Comparison of ENCODE assay signal across 8 mouse cellular contexts in genomic region chr9:65909301-65909801, GRCm38 (mm10). TPM values are rescaled to one million over a fixed set of nuclear protein-coding genes. Genes with fewer than 3 reads are reported as not detected.
DNase-seq lines count a peak whose midpoint lies in the region; ATAC-seq and TF ChIP-seq lines count a peak whose summit lies in the region.

No protein-coding gene starts in this region.

- H3K9ac ChIP-seq in intestine, embryonic 14.5 days (ENCODE audit: low read length), result peak overlapping the region; percentile 80
- peak overlapping the region; percentile 79 for H3K9ac ChIP-seq in limb, embryonic 13.5 days
- peak overlapping the region; percentile 78 for H3K9ac ChIP-seq in midbrain, embryonic 14.5 days (replicated peaks; ENCODE audit: low read length)

- peaks cover 11% of the 10 kb centered on the region; the same call in 1 of the 2 replicates for H3K36me3 ChIP-seq in intestine, embryonic 14.5 days (ENCODE audit: control insufficient read depth, insufficient read depth, low read length)
- H3K36me3 ChIP-seq in limb, embryonic 13.5 days, result peaks cover 9% of the 10 kb centered on the region
- no peaks in the 10 kb centered on the region for H3K36me3 ChIP-seq in midbrain, embryonic 14.5 days (ENCODE audit: control insufficient read depth, insufficient read depth, low read length)

- TF ChIP-seq CTCF in cerebellum, adult 2 months (IDR thresholded peaks at IDR 0.05; ENCODE audit: borderline replicate concordance, insufficient read depth, low read depth, low read length), result no peak

- H3K4me2 ChIP-seq in intestine, embryonic 14.5 days (ENCODE audit: low read length), result peak overlapping the region; percentile 91
- peak overlapping the region; percentile 85 for H3K4me2 ChIP-seq in limb, embryonic 13.5 days (replicated peaks)
- peak overlapping the region; percentile 73 for H3K4me2 ChIP-seq in midbrain, embryonic 14.5 days (ENCODE audit: low read length)

- TF ChIP-seq POLR2A in cerebellum, adult 2 months (IDR thresholded peaks at IDR 0.05; ENCODE audit: borderline replicate concordance, insufficient read depth, low read length), result no peak

- no peak for DNase-seq in cerebellum, adult 8-10 months
- DNase-seq in cerebellum, adult 2 months, result peak; percentile 72 to 78
- DNase-seq in forelimb bud, embryonic 11.5 days (ENCODE audit: low read depth, low spot score), result peak; percentile 42
- peak; percentile 84 for DNase-seq in intestine, embryonic 14.5 days (ENCODE audit: low spot score)
- DNase-seq in midbrain, embryonic 14.5 days, result peak; percentile 47
- peak; percentile 40 to 76 for DNase-seq in spleen, postnatal 4 days (ENCODE audit: low spot score in 2 of 2)

- H3K27me3 ChIP-seq in cerebellum, adult 2 months (ENCODE audit: control insufficient read depth, insufficient read depth, low read length), result no peaks in the 10 kb centered on the region
- no peaks in the 10 kb centered on the region for H3K27me3 ChIP-seq in intestine, embryonic 14.5 days (replicated peaks; ENCODE audit: control insufficient read depth, insufficient read depth, low read length)
- no peaks in the 10 kb centered on the region for H3K27me3 ChIP-seq in limb, embryonic 13.5 days
- no peaks in the 10 kb centered on the region for H3K27me3 ChIP-seq in midbrain, embryonic 14.5 days (ENCODE audit: control insufficient read depth, insufficient read depth, low read length)

- under 1% methylated on average over 34 of the region's 34 CpGs for WGBS in cerebellum, adult 2 months
- under 1% methylated on average over 34 of the region's 34 CpGs for WGBS in intestine, embryonic 14.5 days
- WGBS in limb, embryonic 13.5 days, result 0% methylated on average over 26 of the region's 34 CpGs
- under 1% methylated on average over 33 of the region's 34 CpGs for WGBS in midbrain, embryonic 14.5 days

- H3K4me3 ChIP-seq in cerebellum, adult 2 months (replicated peaks; ENCODE audit: insufficient read depth, low read depth, low read length), result peak overlapping the region; percentile 93
- peak overlapping the region; percentile 79 for H3K4me3 ChIP-seq in intestine, embryonic 14.5 days (ENCODE audit: low read depth, low read length)
- H3K4me3 ChIP-seq in limb, embryonic 13.5 days, result peak overlapping the region; percentile 80
- H3K4me3 ChIP-seq in midbrain, embryonic 14.5 days (replicated peaks; ENCODE audit: low read depth, low read length), result peak overlapping the region; percentile 85

- peak; percentile 10; the same call in 1 of the 2 replicates for ATAC-seq in cerebellum, adult (ENCODE audit: insufficient number of reproducible peaks, low FRiP score, low TSS enrichment)
- no peak; the same call in 1 of the 2 replicates for ATAC-seq in intestine, embryonic 14.5 days (replicated peaks; ENCODE audit: low FRiP score, low TSS enrichment, low read depth)
- ATAC-seq in limb, embryonic 13.5 days (ENCODE audit: low FRiP score, low read depth), result peak; percentile 13
- ATAC-seq in midbrain, embryonic 14.5 days (ENCODE audit: low FRiP score, low TSS enrichment), result peak; percentile 18

- H3K9me3 ChIP-seq in intestine, embryonic 14.5 days (ENCODE audit: control insufficient read depth, low read length), result no peaks in the 10 kb centered on the region
- H3K9me3 ChIP-seq in limb, embryonic 13.5 days, result no peaks in the 10 kb centered on the region
- no peaks in the 10 kb centered on the region for H3K9me3 ChIP-seq in midbrain, embryonic 14.5 days (ENCODE audit: control insufficient read depth, low read length)

- peak overlapping the region; percentile 64 for H3K27ac ChIP-seq in cerebellum, adult 2 months (ENCODE audit: insufficient read depth, low read length)
- H3K27ac ChIP-seq in intestine, embryonic 14.5 days (ENCODE audit: low read depth), result peak overlapping the region; percentile 83
- peak overlapping the region; percentile 93 for H3K27ac ChIP-seq in limb, embryonic 13.5 days
- H3K27ac ChIP-seq in midbrain, embryonic 14.5 days (replicated peaks; ENCODE audit: low read depth, low read length), result peak overlapping the region; percentile 87

- no peaks in the 10 kb centered on the region; the same call in 1 of the 2 replicates for H3K4me1 ChIP-seq in cerebellum, adult 2 months (ENCODE audit: control insufficient read depth, insufficient read depth, low read length)
- H3K4me1 ChIP-seq in intestine, embryonic 14.5 days (replicated peaks; ENCODE audit: control insufficient read depth, insufficient read depth, low read length), result peaks cover 7% of the 10 kb centered on the region; the same call in 1 of the 2 replicates
- H3K4me1 ChIP-seq in limb, embryonic 13.5 days, result peaks cover 15% of the 10 kb centered on the region
- H3K4me1 ChIP-seq in midbrain, embryonic 14.5 days (ENCODE audit: control insufficient read depth, insufficient read depth, low read length), result peaks cover 12% of the 10 kb centered on the region; the same call in 1 of the 2 replicates

RNA-seq across cellular contexts. Expression of gene Csnk1g1, which starts 0.6 kb away (rescaled TPM):
- 21.9 and 25.4 TPM in 2 replicates for polyA plus RNA-seq in cerebellum, adult 2 months (2012; rRNA removed)
- polyA plus RNA-seq in intestine, embryonic 14.5 days (2014; fragmentation: Nextera tagmentation; extraction: Ambion mirVana), result 17.9 and 18.6 TPM in 2 replicates
- 18.6 and 18.8 TPM in 2 replicates for polyA plus RNA-seq in limb, embryonic 13.5 days (2015; fragmentation: Nextera tagmentation; extraction: Ambion mirVana)
- 26.0 and 29.9 TPM in 2 replicates for polyA plus RNA-seq in midbrain, embryonic 14.5 days (2014; fragmentation: Nextera tagmentation; extraction: Ambion mirVana)

RNA-seq across cellular contexts. Expression of gene Trip4, which starts 0.8 kb away (rescaled TPM):
- polyA plus RNA-seq in cerebellum, adult 2 months (2012; rRNA removed), result 20.4 and 24.5 TPM in 2 replicates
- 25.9 and 32.0 TPM in 2 replicates for polyA plus RNA-seq in intestine, embryonic 14.5 days (2014; fragmentation: Nextera tagmentation; extraction: Ambion mirVana)
- 39.8 and 41.1 TPM in 2 replicates for polyA plus RNA-seq in limb, embryonic 13.5 days (2015; fragmentation: Nextera tagmentation; extraction: Ambion mirVana)
- polyA plus RNA-seq in midbrain, embryonic 14.5 days (2014; fragmentation: Nextera tagmentation; extraction: Ambion mirVana), result 27.6 and 38.8 TPM in 2 replicates

RNA-seq across cellular contexts. Expression of gene Pclaf, which starts 19.3 kb away (rescaled TPM):
- 0.13 and 0.29 TPM in 2 replicates for polyA plus RNA-seq in cerebellum, adult 2 months (2012; rRNA removed)
- polyA plus RNA-seq in intestine, embryonic 14.5 days (2014; fragmentation: Nextera tagmentation; extraction: Ambion mirVana), result 159 and 175 TPM in 2 replicates
- polyA plus RNA-seq in limb, embryonic 13.5 days (2015; fragmentation: Nextera tagmentation; extraction: Ambion mirVana), result 207 and 211 TPM in 2 replicates
- polyA plus RNA-seq in midbrain, embryonic 14.5 days (2014; fragmentation: Nextera tagmentation; extraction: Ambion mirVana), result 16.8 and 27.1 TPM in 2 replicates

Comparison
In these comparisons a context has a peak if more than half of its experiments do, and no peak if none do; other contexts are left out.
1. RNA of gene Pclaf, which starts 19.3 kb away (polyA plus RNA-seq): 207 to 211 TPM in limb, embryonic 13.5 days, 159 to 175 TPM in intestine, embryonic 14.5 days and 16.8 to 27.1 TPM in midbrain, embryonic 14.5 days; 0.13 to 0.29 TPM in cerebellum, adult 2 months; every median in the first group is over 10 times any median in the second.
2. Peak in every context shown above with its lines, with median percentiles within 50 percentile points of each other: H3K27ac ChIP-seq, H3K4me3 ChIP-seq, H3K4me2 ChIP-seq and H3K9ac ChIP-seq.